Mouse (Mus musculus): Measurements from ENCODE around the gene Pgap1. TPM values are rescaled to one million over a fixed set of nuclear protein-coding genes. Genes with fewer than 3 reads are reported as not detected.

Pgap1 gene
- polyA plus RNA-seq, 1 experiment, result 2.8 TPM

DNA sequence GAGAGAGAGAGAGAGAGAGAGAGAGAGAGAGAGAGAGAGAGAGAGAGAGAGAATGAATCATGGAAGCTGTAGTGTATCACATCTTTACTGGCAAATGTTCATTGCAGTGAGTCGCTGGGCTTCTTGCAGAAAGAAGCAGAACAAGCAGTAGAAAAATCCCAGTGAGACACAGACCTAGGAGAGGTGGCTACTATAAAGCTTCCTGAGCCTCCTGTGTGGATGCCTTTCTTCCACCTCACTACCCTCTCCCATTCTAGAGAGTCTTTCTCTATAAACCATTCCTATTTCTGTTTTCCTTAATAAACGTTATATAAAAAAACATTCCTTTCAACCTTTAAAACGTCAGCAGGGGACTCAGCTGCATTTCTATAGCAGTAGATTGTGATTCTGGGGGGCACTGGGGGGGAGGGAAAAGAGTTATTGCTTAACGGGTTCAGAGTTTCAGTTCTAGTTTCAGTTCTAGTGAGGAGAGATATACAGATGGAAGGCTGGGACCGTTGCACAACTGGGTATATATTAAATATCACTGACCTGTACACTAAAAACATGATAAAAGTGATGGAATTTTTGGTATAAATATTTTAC is 28.6 kb upstream of the Pgap1 start:
- Histone ChIP-seq H3K27ac (ENCODE audit: insufficient read depth, low read depth, low read length) (peak overlapping the region; percentile 70), H3K4me3 (ENCODE audit: insufficient read depth, low read depth, low read length) (no peak overlapping the region), H3K4me1 (ENCODE audit: control insufficient read depth, insufficient read depth, low read length) (no peaks in the 10 kb centered on the region), H3K36me3 (ENCODE audit: control insufficient read depth, insufficient read depth, low read length) (no peaks in the 10 kb centered on the region), H3K27me3 (replicated peaks; ENCODE audit: control insufficient read depth, insufficient read depth, low read length) (no peaks in the 10 kb centered on the region)
- WGBS, result 38% methylated on average over 5 of the region's 5 CpGs
- DNase-seq, result no peak
- TF ChIP-seq CTCF (conservative IDR thresholded peaks at IDR 0.05; ENCODE audit: insufficient read depth, insufficient read length, low read depth, low read length) (no peak), POLR2A (IDR thresholded peaks at IDR 0.05; ENCODE audit: low read depth, low read length) (no peak)

DNA sequence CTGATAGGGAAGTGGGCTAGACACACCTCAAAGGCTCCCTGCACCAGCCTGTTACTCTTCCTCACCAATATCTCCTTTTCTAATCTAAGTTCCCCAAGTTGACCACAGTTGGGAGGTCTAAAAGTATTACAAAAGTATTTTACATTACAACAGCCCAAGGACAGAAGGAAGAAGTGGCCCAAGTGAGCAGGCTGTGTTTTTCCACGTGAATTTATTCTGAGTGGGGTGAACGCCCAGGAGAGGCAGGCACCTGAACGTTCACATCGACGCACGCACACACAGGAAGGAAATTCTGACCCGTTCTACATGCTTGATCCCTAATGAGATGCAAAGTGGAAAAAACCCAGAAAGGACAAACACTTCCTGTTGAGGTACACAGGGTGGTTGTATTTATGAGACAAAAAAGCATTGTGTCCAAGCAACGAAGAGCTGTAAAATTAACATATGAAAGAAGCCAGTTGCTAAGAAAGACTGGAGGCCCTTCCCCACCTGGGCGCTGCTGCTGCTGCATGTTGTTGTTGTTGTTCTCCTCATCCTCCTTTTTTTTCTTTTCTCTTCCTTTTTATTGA is 27.9 kb upstream of the Pgap1 start:
- Histone ChIP-seq H3K4me3 (ENCODE audit: insufficient read depth, low read depth, low read length) (no peak overlapping the region), H3K4me1 (ENCODE audit: control insufficient read depth, insufficient read depth, low read length) (no peaks in the 10 kb centered on the region), H3K36me3 (ENCODE audit: control insufficient read depth, insufficient read depth, low read length) (no peaks in the 10 kb centered on the region), H3K27ac (ENCODE audit: insufficient read depth, low read depth, low read length) (peak overlapping the region; percentile 84), H3K27me3 (replicated peaks; ENCODE audit: control insufficient read depth, insufficient read depth, low read length) (no peaks in the 10 kb centered on the region)
- DNase-seq, result peak; percentile 52
- WGBS, result 15% methylated on average over 9 of the region's 9 CpGs
- TF ChIP-seq CTCF (conservative IDR thresholded peaks at IDR 0.05; ENCODE audit: insufficient read depth, insufficient read length, low read depth, low read length) (no peak), POLR2A (IDR thresholded peaks at IDR 0.05; ENCODE audit: low read depth, low read length) (no peak)

DNA sequence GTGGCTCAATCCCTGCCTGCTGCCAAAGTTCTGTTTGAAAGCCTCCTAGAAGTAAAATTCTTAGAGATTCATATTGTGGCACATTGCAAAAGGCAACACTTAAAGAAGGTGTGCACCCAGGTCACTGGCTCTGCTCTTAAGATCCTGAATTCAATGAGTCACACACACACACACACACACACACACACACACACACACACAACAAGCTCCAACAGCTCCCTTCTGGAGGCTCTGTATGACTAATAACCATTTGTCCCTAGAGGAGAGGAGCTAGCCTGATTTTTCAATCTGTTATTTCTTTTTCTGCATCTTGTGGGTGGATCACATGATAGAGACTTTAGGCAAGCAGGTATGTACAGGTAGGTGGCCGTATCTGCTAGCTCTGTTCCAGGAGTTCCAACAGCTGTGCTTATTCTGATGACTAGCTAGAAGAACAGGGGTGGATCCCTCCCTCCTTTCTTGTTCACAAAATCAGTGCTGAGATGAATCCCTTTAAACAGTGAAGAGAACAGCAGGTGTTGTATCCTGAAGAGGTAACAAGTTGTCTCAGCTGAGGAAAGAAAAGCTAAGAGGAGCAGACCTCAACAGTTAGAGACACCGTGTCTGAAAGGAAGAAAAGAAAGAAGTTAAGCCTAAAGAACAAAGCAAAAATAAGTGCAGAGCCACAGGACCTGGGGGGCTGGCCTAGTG is 27.2 kb upstream of the Pgap1 start:
- Histone ChIP-seq H3K27ac (ENCODE audit: insufficient read depth, low read depth, low read length) (peak overlapping the region; percentile 84; the same call in 1 of the 2 replicates), H3K4me1 (ENCODE audit: control insufficient read depth, insufficient read depth, low read length) (no peaks in the 10 kb centered on the region), H3K27me3 (replicated peaks; ENCODE audit: control insufficient read depth, insufficient read depth, low read length) (no peaks in the 10 kb centered on the region), H3K36me3 (ENCODE audit: control insufficient read depth, insufficient read depth, low read length) (no peaks in the 10 kb centered on the region), H3K4me3 (ENCODE audit: insufficient read depth, low read depth, low read length) (no peak overlapping the region)
- 72% methylated on average over 2 of the region's 2 CpGs for WGBS
- TF ChIP-seq POLR2A (IDR thresholded peaks at IDR 0.05; ENCODE audit: low read depth, low read length) (no peak), CTCF (conservative IDR thresholded peaks at IDR 0.05; ENCODE audit: insufficient read depth, insufficient read length, low read depth, low read length) (no peak)
- DNase-seq, result no peak

DNA sequence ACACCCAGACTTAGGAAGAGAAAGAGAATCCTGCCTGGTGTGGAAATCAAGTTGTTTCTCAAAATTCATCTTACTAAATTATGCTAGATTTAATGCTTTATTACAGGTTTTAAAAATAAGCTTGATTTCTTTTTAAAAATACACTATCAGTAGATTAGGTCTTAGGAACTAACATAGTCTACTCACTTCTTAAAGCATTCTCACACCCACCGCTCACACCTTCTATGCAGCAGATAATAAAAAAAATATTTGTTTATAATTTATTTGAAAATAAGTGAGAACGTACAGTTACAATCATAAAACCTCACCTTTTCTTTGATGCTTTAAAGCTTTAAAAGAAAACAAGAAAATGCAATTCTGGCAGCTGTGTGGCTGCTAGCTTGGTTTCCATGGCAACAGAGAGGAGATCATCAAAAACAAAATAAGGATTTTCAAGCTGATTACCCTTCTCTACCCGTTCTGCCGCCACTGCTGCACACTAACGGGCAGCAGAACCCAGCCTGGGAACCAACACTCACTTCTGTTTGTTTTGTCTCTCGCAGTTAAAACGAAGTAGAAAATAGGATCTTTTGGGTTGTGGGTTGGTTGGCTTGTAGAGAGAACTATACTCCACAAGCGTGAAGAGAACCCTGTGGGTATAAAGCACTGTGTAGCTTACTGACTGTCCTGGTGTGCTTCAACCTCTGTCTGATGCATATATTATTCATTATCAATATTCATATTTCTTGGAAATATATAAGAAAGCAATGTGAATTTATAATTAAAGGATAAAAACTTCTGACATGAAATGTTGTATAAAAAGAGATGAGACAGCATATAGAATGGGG is 21.1 kb upstream of the Pgap1 start:
- TF ChIP-seq POLR2A (IDR thresholded peaks at IDR 0.05; ENCODE audit: low read depth, low read length) (no peak), CTCF (conservative IDR thresholded peaks at IDR 0.05; ENCODE audit: insufficient read depth, insufficient read length, low read depth, low read length) (no peak)
- Histone ChIP-seq H3K27ac (ENCODE audit: insufficient read depth, low read depth, low read length) (no peak overlapping the region), H3K27me3 (replicated peaks; ENCODE audit: control insufficient read depth, insufficient read depth, low read length) (no peaks in the 10 kb centered on the region), H3K4me1 (ENCODE audit: control insufficient read depth, insufficient read depth, low read length) (no peaks in the 10 kb centered on the region), H3K4me3 (ENCODE audit: insufficient read depth, low read depth, low read length) (no peak overlapping the region), H3K36me3 (ENCODE audit: control insufficient read depth, insufficient read depth, low read length) (no peaks in the 10 kb centered on the region)
- WGBS, result 59% methylated on average over 8 of the region's 8 CpGs
- DNase-seq, result no peak

- no peak for DNase-seq
- no peaks in the 10 kb centered on the region for H3K36me3 ChIP-seq (ENCODE audit: control insufficient read depth, insufficient read depth, low read length)
- H3K4me1 ChIP-seq (ENCODE audit: control insufficient read depth, insufficient read depth, low read length), result no peaks in the 10 kb centered on the region
- 69% methylated on average over 2 of the region's 2 CpGs for WGBS
- H3K27me3 ChIP-seq (replicated peaks; ENCODE audit: control insufficient read depth, insufficient read depth, low read length), result no peaks in the 10 kb centered on the region
- no peak overlapping the region for H3K4me3 ChIP-seq (ENCODE audit: insufficient read depth, low read depth, low read length)
- H3K27ac ChIP-seq (ENCODE audit: insufficient read depth, low read depth, low read length), result no peak overlapping the region
- TF ChIP-seq POLR2A (IDR thresholded peaks at IDR 0.05; ENCODE audit: low read depth, low read length), result no peak
- no peak for TF ChIP-seq CTCF (conservative IDR thresholded peaks at IDR 0.05; ENCODE audit: insufficient read depth, insufficient read length, low read depth, low read length)
Observed at GRCm38 (mm10) chr1:54569102-54569501, 11.6 kb upstream of the Pgap1 start.

- Histone ChIP-seq H3K27ac (ENCODE audit: insufficient read depth, low read depth, low read length) (no peak overlapping the region), H3K4me1 (ENCODE audit: control insufficient read depth, insufficient read depth, low read length) (no peaks in the 10 kb centered on the region), H3K4me3 (ENCODE audit: insufficient read depth, low read depth, low read length) (no peak overlapping the region), H3K27me3 (replicated peaks; ENCODE audit: control insufficient read depth, insufficient read depth, low read length) (no peaks in the 10 kb centered on the region), H3K36me3 (ENCODE audit: control insufficient read depth, insufficient read depth, low read length) (no peaks in the 10 kb centered on the region)
- TF ChIP-seq CTCF (conservative IDR thresholded peaks at IDR 0.05; ENCODE audit: insufficient read depth, insufficient read length, low read depth, low read length) (no peak), POLR2A (IDR thresholded peaks at IDR 0.05; ENCODE audit: low read depth, low read length) (no peak)
- no peak for DNase-seq
- WGBS, result 88% methylated on average over 6 of the region's 6 CpGs
Observed at GRCm38 (mm10) chr1:54563923-54564322, 6.4 kb upstream of the Pgap1 start.
